Comparison of ENCODE assay signal across 16 mouse cellular contexts in the genomic region with DNA sequence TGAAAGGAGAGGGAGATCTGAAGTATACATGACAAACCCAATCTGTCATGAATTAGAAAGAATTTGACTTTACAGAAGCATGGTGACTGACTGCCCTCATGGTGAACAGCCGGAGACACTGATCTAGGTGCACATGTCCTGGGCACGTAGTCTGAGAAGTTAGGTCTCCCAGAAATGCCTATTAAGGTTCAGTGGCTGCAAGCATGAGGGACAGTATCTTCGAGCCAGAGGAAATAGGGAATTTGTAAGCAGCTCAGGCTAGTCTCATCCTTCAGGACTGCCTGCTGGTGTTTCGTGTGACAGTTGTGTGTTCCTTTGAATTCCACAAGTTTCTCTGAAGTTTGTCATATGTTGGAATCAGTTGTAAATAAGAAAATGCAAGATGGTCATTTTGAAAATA.
A peak's percentile ranks its signal among the peaks of the same experiment; 100 is the strongest.
DNase-seq lines count a peak whose midpoint lies in the region; ATAC-seq and TF ChIP-seq lines count a peak whose summit lies in the region.
"Had no signal": no experiment of that assay in that cellular context is flagged by ENCODE, and none has a peak within 500 bp of the region (broad histone marks: within the 10 kb centered on the region; RNA-seq: fewer than 3 reads in every experiment).

No protein-coding gene starts in this region.

- no peak for TF ChIP-seq CTCF in gastrocnemius, adult 2 months (IDR thresholded peaks at IDR 0.05)
- TF ChIP-seq CTCF in liver, postnatal 0 days (IDR thresholded peaks at IDR 0.05; ENCODE audit: low read depth): no peak

- no peaks in the 10 kb centered on the region for H3K4me1 ChIP-seq in hindbrain, embryonic 16.5 days (ENCODE audit: control insufficient read depth, insufficient read depth, low read depth, low read length)
- no peaks in the 10 kb centered on the region for H3K4me1 ChIP-seq in hindbrain, embryonic 11.5 days (replicated peaks; ENCODE audit: control insufficient read depth, insufficient read depth, low read length)
- no peaks in the 10 kb centered on the region for H3K4me1 ChIP-seq in liver, embryonic 13.5 days (replicated peaks)
- 0 out of 2 replicates have a peak, but pooled peaks cover 3% of the 10 kb centered on the region for H3K4me1 ChIP-seq in liver, postnatal 0 days (ENCODE audit: insufficient read depth)
- H3K4me1 ChIP-seq in limb, embryonic 14.5 days (ENCODE audit: control insufficient read depth, insufficient read depth, low read length): peaks cover 17% of the 10 kb centered on the region
- H3K4me1 ChIP-seq: megakaryocyte, embryonic 14.5 days had no signal

- DNase-seq in gastrocnemius, adult 2 months: no peak
- no peak for DNase-seq in gastrocnemius, adult 8-10 months (ENCODE audit: low spot score in 2 of 2)
- DNase-seq in hindbrain, embryonic 11.5 days (ENCODE audit: low spot score): no peak
- DNase-seq in liver, embryonic 13.5 days: no peak
- DNase-seq in liver, postnatal 0 days: no peak
- DNase-seq in limb, embryonic 14.5 days (ENCODE audit: low spot score): no peak
- no peak for DNase-seq in cerebellum, adult 11 months
- DNase-seq: cerebellum, adult 2 months; forebrain, postnatal 0 days; gastrocnemius, postnatal 14 days had no signal

- no peaks in the 10 kb centered on the region for H3K9me3 ChIP-seq in hindbrain, embryonic 16.5 days (ENCODE audit: control insufficient read depth, low read length)
- no peaks in the 10 kb centered on the region for H3K9me3 ChIP-seq in hindbrain, embryonic 11.5 days (ENCODE audit: control insufficient read depth, low read length)
- H3K9me3 ChIP-seq in liver, embryonic 13.5 days (replicated peaks): no peaks in the 10 kb centered on the region
- no peaks in the 10 kb centered on the region for H3K9me3 ChIP-seq in liver, postnatal 0 days (ENCODE audit: low read length)
- H3K9me3 ChIP-seq in limb, embryonic 14.5 days (ENCODE audit: control insufficient read depth, low read length): no peaks in the 10 kb centered on the region
- H3K9me3 ChIP-seq: megakaryocyte, embryonic 14.5 days had no signal

- no peak for ATAC-seq in hindbrain, embryonic 16.5 days
- no peak for ATAC-seq in hindbrain, embryonic 11.5 days (ENCODE audit: low FRiP score)
- no peak for ATAC-seq in liver, embryonic 13.5 days (ENCODE audit: low read depth)
- no peak for ATAC-seq in liver, postnatal 0 days
- peak; percentile 13; the same call in 1 of the 2 replicates for ATAC-seq in limb, embryonic 14.5 days (ENCODE audit: low FRiP score, low read depth)
- ATAC-seq: forebrain, postnatal 0 days had no signal

- 77% methylated on average over 4 of the region's 4 CpGs for WGBS in hindbrain, embryonic 16.5 days
- 78% methylated on average over 4 of the region's 4 CpGs for WGBS in hindbrain, embryonic 11.5 days
- WGBS in liver, embryonic 13.5 days (ENCODE audit: insufficient replicate concordance): 49% methylated on average over 4 of the region's 4 CpGs
- 60% methylated on average over 4 of the region's 4 CpGs for WGBS in liver, postnatal 0 days (ENCODE audit: insufficient replicate concordance)
- WGBS in limb, embryonic 14.5 days: 44% methylated on average over 4 of the region's 4 CpGs

- no peak for TF ChIP-seq POLR2A in limb, embryonic 14.5 days (IDR thresholded peaks at IDR 0.05; ENCODE audit: borderline replicate concordance, extremely low read depth, insufficient read depth, insufficient read length)

- intact Hi-C loops in gastrocnemius, adult 2 months (cut with DNase I): no loop called here

- peak overlapping the region; percentile 38; the same call in 1 of the 2 replicates for H3K27ac ChIP-seq in gastrocnemius, adult 2 months
- H3K27ac ChIP-seq in hindbrain, embryonic 16.5 days (ENCODE audit: low read depth, low read length): 0 out of 2 replicates have a peak overlapping the region, but pooled peaks have one; percentile 23
- no peak overlapping the region for H3K27ac ChIP-seq in hindbrain, embryonic 11.5 days (ENCODE audit: low read depth, low read length)
- 0 out of 2 replicates have a peak overlapping the region, but pooled peaks have one; percentile 3 for H3K27ac ChIP-seq in liver, embryonic 13.5 days
- no peak overlapping the region for H3K27ac ChIP-seq in liver, postnatal 0 days (ENCODE audit: low read depth)
- peak overlapping the region; percentile 59; the same call in 1 of the 2 replicates for H3K27ac ChIP-seq in limb, embryonic 14.5 days (replicated peaks; ENCODE audit: low read depth, low read length)
- H3K27ac ChIP-seq: hindbrain, embryonic 14.5 days; liver, embryonic 14.5 days had no signal

- H3K4me3 ChIP-seq in gastrocnemius, adult 2 months: no peak overlapping the region
- no peak overlapping the region for H3K4me3 ChIP-seq in hindbrain, embryonic 16.5 days (ENCODE audit: low read length)
- no peak overlapping the region for H3K4me3 ChIP-seq in hindbrain, embryonic 11.5 days (ENCODE audit: low read depth, low read length)
- H3K4me3 ChIP-seq in liver, embryonic 13.5 days (replicated peaks): no peak overlapping the region
- H3K4me3 ChIP-seq in liver, postnatal 0 days (ENCODE audit: low read depth, low read length): no peak overlapping the region
- no peak overlapping the region for H3K4me3 ChIP-seq in limb, embryonic 14.5 days (replicated peaks; ENCODE audit: low read length)
- H3K4me3 ChIP-seq: erythroblast, embryonic 14.5 days; megakaryocyte, embryonic 14.5 days had no signal

- H3K4me2 ChIP-seq in hindbrain, embryonic 16.5 days (ENCODE audit: low read length): no peak overlapping the region
- no peak overlapping the region for H3K4me2 ChIP-seq in hindbrain, embryonic 11.5 days (replicated peaks; ENCODE audit: low read depth, low read length)
- H3K4me2 ChIP-seq in liver, embryonic 13.5 days: no peak overlapping the region
- H3K4me2 ChIP-seq in liver, postnatal 0 days (ENCODE audit: low read depth, low read length): no peak overlapping the region
- H3K4me2 ChIP-seq in limb, embryonic 14.5 days (replicated peaks; ENCODE audit: low read depth, low read length, severe bottlenecking): 0 out of 2 replicates have a peak overlapping the region, but pooled peaks have one; percentile 5
- H3K4me2 ChIP-seq: hindbrain, embryonic 14.5 days had no signal

- no peak overlapping the region for H3K9ac ChIP-seq in hindbrain, embryonic 16.5 days (ENCODE audit: low read depth, low read length)
- no peak overlapping the region for H3K9ac ChIP-seq in hindbrain, embryonic 11.5 days (ENCODE audit: low read depth, low read length)
- no peak overlapping the region for H3K9ac ChIP-seq in liver, embryonic 13.5 days
- H3K9ac ChIP-seq in liver, postnatal 0 days (replicated peaks): no peak overlapping the region
- H3K9ac ChIP-seq in limb, embryonic 14.5 days (ENCODE audit: low read depth, low read length, severe bottlenecking): peak overlapping the region; percentile 21; the same call in 1 of the 2 replicates
- H3K9ac ChIP-seq: forebrain, postnatal 0 days; hindbrain, embryonic 14.5 days; liver, embryonic 14.5 days had no signal

- no peaks in the 10 kb centered on the region for H3K36me3 ChIP-seq in hindbrain, embryonic 16.5 days (ENCODE audit: control insufficient read depth, insufficient read depth, low read length)
- H3K36me3 ChIP-seq in hindbrain, embryonic 11.5 days (ENCODE audit: control insufficient read depth, insufficient read depth, low read length): no peaks in the 10 kb centered on the region
- no peaks in the 10 kb centered on the region for H3K36me3 ChIP-seq in liver, embryonic 13.5 days
- H3K36me3 ChIP-seq in liver, postnatal 0 days (replicated peaks; ENCODE audit: insufficient read depth, low read length): no peaks in the 10 kb centered on the region
- H3K36me3 ChIP-seq in limb, embryonic 14.5 days (ENCODE audit: control insufficient read depth, insufficient read depth, low read length): no peaks in the 10 kb centered on the region

- TF ChIP-seq EP300 in liver, postnatal 0 days (IDR thresholded peaks at IDR 0.05; ENCODE audit: low read depth): no peak

- no peaks in the 10 kb centered on the region for H3K27me3 ChIP-seq in hindbrain, embryonic 16.5 days (replicated peaks; ENCODE audit: control insufficient read depth, insufficient read depth, low read length)
- H3K27me3 ChIP-seq in hindbrain, embryonic 11.5 days (ENCODE audit: control insufficient read depth, insufficient read depth, low read length): no peaks in the 10 kb centered on the region
- no peaks in the 10 kb centered on the region for H3K27me3 ChIP-seq in liver, embryonic 13.5 days
- no peaks in the 10 kb centered on the region for H3K27me3 ChIP-seq in liver, postnatal 0 days (ENCODE audit: insufficient read depth, low read length)
- H3K27me3 ChIP-seq in limb, embryonic 14.5 days (ENCODE audit: control insufficient read depth, insufficient read depth, low read length): no peaks in the 10 kb centered on the region
- H3K27me3 ChIP-seq: megakaryocyte, embryonic 14.5 days; Patski had no signal

Comparison
In these comparisons a context has a peak if more than half of its experiments do, and no peak if none do; other contexts are left out.
1. H3K27ac ChIP-seq: peak in gastrocnemius, adult 2 months (single experiment), hindbrain, embryonic 16.5 days (single experiment), liver, embryonic 13.5 days (single experiment) and limb, embryonic 14.5 days (single experiment); none in hindbrain, embryonic 11.5 days (single experiment) and liver, postnatal 0 days (single experiment).